Mouse (Mus musculus) liver, postnatal 0 days (tissue): ENCODE data around the gene Dcpp3.

Source experiments
- CTCF ChIP-seq: sonication (generic); IDR thresholded peaks from 2 replicates; pipeline ENCODE4 v1.5.1; 2016; ENCODE audit warnings: antibody characterized with exemption, low read depth
- EP300 ChIP-seq: IDR thresholded peaks from 2 replicates; pipeline ENCODE4 v1.6.1; 2016; ENCODE audit warnings: antibody characterized with exemption, low read depth, mild to moderate bottlenecking

GRCm38 (mm10) chr17:23968780-23969179, 51.5 kb downstream of the Dcpp3 start:
- TF ChIP-seq CTCF (peak; percentile 19; the same call in 1 of the 2 replicates), EP300 (no peak)
